Mouse (Mus musculus) erythroblast, embryonic 14.5 days (primary cell): ENCODE data around the gene Vpreb3. TPM values are rescaled to one million over a fixed set of nuclear protein-coding genes. Genes with fewer than 3 reads are reported as not detected.
A peak's percentile ranks its signal among the peaks of the same experiment; 100 is the strongest.

Experiments
- H3K27me3 ChIP-seq: 2 replicates; pipeline ENCODE4 v1.6.1; 2012; ENCODE audit warnings: inconsistent platforms; ENCODE audit not compliant: control insufficient read depth
- H3K36me3 ChIP-seq: 2 replicates; pipeline ENCODE4 v1.6.1; 2012; ENCODE audit warnings: mild to moderate bottlenecking, inconsistent platforms; ENCODE audit not compliant: control insufficient read depth
- H3K4me1 ChIP-seq: 2 replicates; pipeline ENCODE4 v1.6.1; 2012; ENCODE audit warnings: inconsistent platforms; ENCODE audit not compliant: control insufficient read depth
- H3K4me3 ChIP-seq: replicated peaks from 2 replicates; pipeline ENCODE3; 2012; ENCODE audit warnings: moderate library complexity, mild to moderate bottlenecking, inconsistent platforms
- H3K9me3 ChIP-seq: 2 replicates; pipeline ENCODE4 v1.6.1; 2012; ENCODE audit warnings: low read length, inconsistent platforms, mixed read lengths; ENCODE audit not compliant: control insufficient read depth
- GATA1 ChIP-seq: IDR thresholded peaks from 2 replicates; pipeline ENCODE4 v1.6.1; 2012; ENCODE audit warnings: low read length, inconsistent platforms, mixed read lengths
- TAL1 ChIP-seq: IDR thresholded peaks from 3 replicates; pipeline ENCODE4 v1.6.1; 2012; ENCODE audit warnings: low read length, inconsistent platforms, mixed read lengths
- polyA plus RNA-seq: library from polyadenylated mRNA; stranded (reverse); fragments of >175 nt; gene quantifications from 2 replicates; pipeline ENCODE4 v1.2.3, GENCODE M21; 2012

Gene Vpreb3
- polyA plus RNA-seq, 1 experiment, result not detected

DNA sequence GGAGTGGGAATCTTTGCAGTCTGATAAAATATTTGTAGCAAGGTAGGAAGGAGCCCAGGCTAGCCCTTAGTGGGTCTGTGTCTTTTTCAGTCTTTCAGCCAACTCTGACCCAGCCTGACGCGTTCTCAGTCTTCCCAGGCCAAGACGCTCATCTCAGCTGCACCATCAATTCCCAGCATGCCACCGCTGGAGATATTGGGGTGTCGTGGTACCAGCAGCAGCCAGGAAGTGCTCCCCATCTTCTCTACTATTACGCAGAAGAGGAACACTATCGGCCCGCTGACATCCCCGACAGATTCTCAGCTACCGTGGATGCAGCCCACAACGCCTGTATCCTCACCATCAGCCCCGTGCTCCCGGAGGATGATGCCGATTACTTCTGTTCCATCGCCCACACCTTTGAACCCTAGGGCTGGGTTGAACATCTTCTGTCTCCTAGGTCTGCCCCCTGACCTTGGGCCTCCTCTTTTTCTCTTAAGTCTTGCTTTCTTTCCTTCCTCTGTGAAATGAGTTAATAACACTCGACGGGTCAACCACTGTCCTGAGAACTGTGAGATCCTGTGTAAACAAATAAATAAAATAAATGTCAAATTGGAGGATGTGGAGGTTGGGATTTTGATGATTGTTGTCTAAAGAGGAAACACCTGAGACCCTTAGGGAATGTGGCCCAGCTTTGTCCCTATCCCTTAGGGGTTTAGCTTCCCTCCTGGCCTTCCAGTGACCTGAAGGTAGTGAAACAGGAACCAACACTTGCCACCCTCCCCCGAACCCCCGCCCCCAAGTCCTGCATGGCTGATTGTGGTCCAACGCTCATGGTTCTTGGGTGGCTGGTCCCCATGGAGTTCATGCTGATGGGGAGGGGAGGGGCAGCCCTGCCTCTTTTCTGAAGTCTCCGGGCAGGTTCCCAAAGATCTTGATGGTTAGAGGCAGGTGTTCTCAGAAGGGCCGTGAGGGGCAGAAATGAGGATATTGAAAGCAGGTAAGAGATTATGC is 6.5 kb downstream of the Vpreb3 start:
- TF ChIP-seq GATA1, result no peak
- no peak for TF ChIP-seq TAL1
- H3K36me3 ChIP-seq, result no peaks in the 10 kb centered on the region
- H3K4me3 ChIP-seq, result no peak overlapping the region
- H3K9me3 ChIP-seq, result no peaks in the 10 kb centered on the region
- H3K4me1 ChIP-seq, result peaks cover 18% of the 10 kb centered on the region
- peaks cover 64% of the 10 kb centered on the region for H3K27me3 ChIP-seq

DNA sequence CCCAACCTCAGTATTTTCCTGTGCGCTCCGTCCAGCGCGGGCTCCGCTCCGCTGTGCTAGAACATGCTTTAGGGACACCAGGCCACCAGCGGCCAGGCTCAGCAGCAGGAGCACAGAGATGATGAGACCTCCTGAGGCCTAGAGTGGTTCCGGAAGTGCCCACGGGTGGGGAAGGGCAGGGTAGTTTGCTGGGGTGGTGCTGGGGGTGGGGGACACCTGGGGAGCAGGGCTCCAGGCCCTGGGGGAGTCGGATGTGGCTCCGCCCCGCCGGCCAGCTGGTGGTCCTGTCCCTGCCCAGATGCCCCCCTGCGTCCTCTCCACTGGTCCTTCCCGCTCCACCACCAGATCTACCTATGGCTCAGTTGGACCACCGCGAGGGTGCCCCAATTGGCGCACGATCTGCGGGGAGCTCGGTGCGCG is 7.9 kb downstream of the Vpreb3 start:
- TF ChIP-seq GATA1, result no peak
- no peak for TF ChIP-seq TAL1
- Histone ChIP-seq H3K4me3 (peak overlapping the region; percentile 50), H3K9me3 (no peaks in the 10 kb centered on the region), H3K36me3 (no peaks in the 10 kb centered on the region), H3K27me3 (peaks cover 65% of the 10 kb centered on the region), H3K4me1 (peaks cover 22% of the 10 kb centered on the region)

DNA sequence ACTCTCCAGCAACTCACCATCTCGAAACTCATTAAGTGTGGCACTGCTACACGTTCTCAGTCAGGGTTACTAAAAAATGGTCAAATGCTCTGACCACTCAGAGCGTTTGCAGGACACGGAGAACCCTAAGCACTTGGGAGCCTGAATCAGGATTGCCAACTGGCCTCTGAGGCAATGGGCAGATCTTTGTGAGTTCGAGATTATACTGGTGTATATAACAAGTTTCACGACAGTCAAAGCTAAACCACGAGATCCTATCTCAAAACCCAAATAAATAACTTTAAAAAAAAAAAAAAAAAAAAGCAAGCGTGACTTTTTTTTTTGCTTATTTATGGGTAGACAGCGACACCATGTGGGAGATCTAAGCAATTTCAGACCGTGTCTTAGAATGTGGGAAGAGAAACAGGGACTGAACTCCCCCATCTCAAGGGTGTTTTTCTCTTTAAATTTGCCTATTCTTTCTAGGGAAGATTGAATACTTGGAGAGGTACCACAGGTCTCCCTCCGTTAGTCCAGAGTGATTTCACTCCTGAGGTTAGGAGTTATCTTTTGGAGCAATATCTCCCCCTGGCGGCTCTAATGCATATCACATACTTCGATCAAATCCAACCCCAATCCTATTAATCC is 8.7 kb downstream of the Vpreb3 start:
- Histone ChIP-seq H3K27me3 (peaks cover 63% of the 10 kb centered on the region), H3K9me3 (no peaks in the 10 kb centered on the region), H3K4me3 (peak overlapping the region; percentile 26), H3K36me3 (no peaks in the 10 kb centered on the region), H3K4me1 (peaks cover 22% of the 10 kb centered on the region)
- TF ChIP-seq TAL1, result no peak
- TF ChIP-seq GATA1, result no peak; the same call in 1 of the 2 replicates

DNA sequence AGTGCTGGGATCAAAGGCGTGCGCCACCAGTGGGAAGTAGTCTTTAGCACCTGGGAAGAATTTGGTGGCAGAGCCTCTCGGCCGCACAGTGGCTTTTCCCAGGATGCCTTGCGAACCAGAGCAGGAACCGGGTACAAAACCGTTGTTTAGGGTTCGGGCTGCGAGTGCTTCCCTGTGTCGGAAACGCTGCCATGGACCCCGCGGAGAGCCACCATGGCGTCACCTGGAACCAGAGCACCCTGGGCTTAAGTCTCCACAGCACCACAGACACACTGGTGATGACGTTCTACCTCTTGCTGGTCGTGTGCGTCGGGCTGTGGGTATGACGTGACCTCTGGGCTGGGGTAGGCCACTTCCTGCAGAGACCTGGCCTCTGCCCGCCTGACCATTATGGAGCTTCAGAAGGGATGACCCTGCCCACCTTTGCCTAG is 11.5 kb downstream of the Vpreb3 start, which contains the start of gene Gm5134:
Gene Gm5134 (plus strand): TSS at position 134 of the 431 bp plus-strand sequence.
- peaks cover 41% of the 10 kb centered on the region for H3K27me3 ChIP-seq
- peaks cover 22% of the 10 kb centered on the region for H3K4me1 ChIP-seq
- H3K4me3 ChIP-seq, result peak within 1 kb of the TSS; percentile 58
- H3K36me3 ChIP-seq, result no peaks in the 10 kb centered on the region
- TF ChIP-seq GATA1, result no peak
- no peak for TF ChIP-seq TAL1
- no peaks in the 10 kb centered on the region for H3K9me3 ChIP-seq

DNA sequence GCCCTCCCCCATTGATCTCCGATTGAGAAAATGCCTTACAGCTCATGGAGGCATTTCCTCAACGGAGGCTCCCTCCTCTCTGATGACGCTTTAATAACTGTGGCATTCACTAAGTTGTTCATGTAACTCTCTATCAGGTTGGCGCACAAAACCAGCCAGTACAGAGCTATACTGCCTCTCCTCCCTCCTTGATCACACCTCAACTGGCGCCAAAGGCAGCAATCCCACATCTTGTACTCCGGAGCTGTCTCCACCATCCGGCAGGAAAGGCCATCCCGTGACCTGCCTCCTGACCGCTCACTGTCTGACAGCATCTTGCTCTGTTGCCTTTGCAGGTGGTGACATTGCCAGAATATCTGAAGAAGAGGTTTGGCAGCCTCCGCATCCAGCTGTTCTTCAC is 31.0 kb downstream of the Vpreb3 start:
- TF ChIP-seq TAL1 (no peak), GATA1 (no peak)
- no peaks in the 10 kb centered on the region for H3K27me3 ChIP-seq
- no peaks in the 10 kb centered on the region for H3K4me1 ChIP-seq
- peaks cover 7% of the 10 kb centered on the region for H3K9me3 ChIP-seq
- H3K36me3 ChIP-seq, result no peaks in the 10 kb centered on the region
- H3K4me3 ChIP-seq, result no peak overlapping the region

DNA sequence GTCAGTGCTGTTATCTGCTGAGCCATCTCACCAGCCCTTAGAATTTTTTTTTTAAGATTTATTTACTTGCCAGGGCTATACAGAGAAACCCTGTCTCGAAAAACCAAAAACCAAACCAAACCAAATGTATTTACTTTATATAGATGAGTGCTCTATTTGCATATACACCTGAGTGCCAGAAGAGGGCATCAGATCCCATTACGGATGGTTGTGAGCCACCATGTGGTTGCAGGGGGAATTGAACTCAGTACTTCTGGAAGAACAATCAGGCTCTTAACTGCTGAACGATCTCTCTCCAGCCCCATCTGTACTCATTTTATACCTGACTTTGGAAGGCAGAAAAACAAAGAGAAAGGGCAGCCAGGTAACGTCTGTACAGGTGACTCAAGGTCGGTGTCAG is 32.4 kb downstream of the Vpreb3 start:
- H3K4me1 ChIP-seq, result no peaks in the 10 kb centered on the region
- no peak overlapping the region for H3K4me3 ChIP-seq
- TF ChIP-seq GATA1 (no peak), TAL1 (no peak)
- no peaks in the 10 kb centered on the region for H3K27me3 ChIP-seq
- peaks cover 7% of the 10 kb centered on the region for H3K9me3 ChIP-seq
- H3K36me3 ChIP-seq, result no peaks in the 10 kb centered on the region

DNA sequence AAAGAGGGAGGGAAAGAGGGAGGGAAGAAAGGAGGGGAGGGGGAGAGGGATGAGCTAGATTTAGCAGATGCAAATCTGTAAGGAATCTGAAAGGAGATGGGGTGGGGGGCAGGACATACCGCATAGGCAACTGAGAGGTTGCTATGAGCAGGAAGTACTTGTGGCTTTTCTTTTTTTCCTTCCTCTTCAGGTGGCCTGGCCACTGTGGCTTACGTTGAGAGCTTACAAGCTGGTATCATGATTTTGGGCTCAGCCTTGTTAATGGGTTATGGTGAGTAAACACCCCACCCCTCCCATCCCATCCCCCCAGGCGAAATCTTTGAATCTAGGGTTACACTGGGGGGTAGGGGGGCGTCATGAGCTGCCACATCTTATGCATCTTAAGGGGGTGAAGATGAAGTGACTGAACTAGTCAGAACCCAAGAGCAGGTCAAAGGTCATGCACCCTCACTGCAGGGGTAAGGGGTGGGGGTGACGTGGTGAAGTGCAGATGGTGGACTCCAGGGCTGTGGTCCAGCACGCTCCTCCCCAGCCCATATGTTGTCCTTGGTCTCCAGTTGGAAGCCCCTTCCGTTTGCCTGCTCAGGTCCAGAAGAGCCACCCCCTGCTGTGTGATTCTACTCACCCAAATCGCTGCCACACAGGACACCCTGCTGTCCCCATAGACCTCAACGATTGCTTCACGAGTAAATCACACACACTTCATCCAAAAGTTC is 35.4 kb downstream of the Vpreb3 start:
- Histone ChIP-seq H3K27me3 (no peaks in the 10 kb centered on the region), H3K36me3 (no peaks in the 10 kb centered on the region), H3K9me3 (peaks cover 2% of the 10 kb centered on the region; the same call in 1 of the 2 replicates), H3K4me3 (no peak overlapping the region), H3K4me1 (peaks cover 3% of the 10 kb centered on the region)
- TF ChIP-seq GATA1, result no peak
- no peak for TF ChIP-seq TAL1

DNA sequence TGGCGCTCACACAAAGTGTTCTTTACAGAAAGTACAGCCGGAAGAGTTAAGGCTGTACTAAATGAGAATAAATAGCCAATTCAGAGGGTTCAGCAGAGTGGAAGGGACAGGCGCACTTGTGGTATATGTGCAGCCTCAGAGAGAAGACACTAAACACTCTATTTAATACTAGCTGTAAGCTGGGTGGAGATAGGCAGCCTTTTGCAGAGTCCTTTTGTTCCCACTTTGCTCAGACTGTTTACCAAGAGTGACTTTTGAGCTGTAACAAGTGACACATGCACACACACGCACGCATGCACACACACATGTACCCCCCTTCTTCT is 35.9 kb downstream of the Vpreb3 start:
- Histone ChIP-seq H3K36me3 (no peaks in the 10 kb centered on the region), H3K27me3 (no peaks in the 10 kb centered on the region), H3K9me3 (peaks cover 4% of the 10 kb centered on the region; the same call in 1 of the 2 replicates), H3K4me1 (peaks cover 6% of the 10 kb centered on the region), H3K4me3 (no peak overlapping the region)
- TF ChIP-seq TAL1 (no peak), GATA1 (no peak)
